Mouse (Mus musculus): Measurements from ENCODE around the gene Slc12a5.

Gene Slc12a5

DNA sequence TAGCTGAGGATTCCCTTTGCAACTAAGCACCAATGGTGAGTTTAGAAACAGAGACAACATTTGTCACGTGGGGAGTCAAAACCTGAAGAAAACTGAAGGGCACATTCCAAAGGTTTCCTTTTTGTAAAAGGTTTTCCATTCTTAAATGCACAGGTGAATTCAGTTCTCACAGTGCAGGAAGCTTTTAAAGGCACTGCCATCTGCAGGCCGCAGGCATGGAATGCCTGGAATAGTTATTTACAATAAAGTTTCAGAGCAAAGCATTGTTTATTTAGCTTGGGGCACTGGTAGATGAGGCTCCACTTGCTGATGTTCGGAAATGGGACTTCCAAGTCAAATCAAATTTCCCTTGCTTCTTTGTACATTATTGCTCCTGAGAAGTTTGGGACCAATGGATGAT lies 71.9 kb downstream of the Slc12a5 start:
- DNase-seq (ENCODE audit: low read depth) = no peak

DNA sequence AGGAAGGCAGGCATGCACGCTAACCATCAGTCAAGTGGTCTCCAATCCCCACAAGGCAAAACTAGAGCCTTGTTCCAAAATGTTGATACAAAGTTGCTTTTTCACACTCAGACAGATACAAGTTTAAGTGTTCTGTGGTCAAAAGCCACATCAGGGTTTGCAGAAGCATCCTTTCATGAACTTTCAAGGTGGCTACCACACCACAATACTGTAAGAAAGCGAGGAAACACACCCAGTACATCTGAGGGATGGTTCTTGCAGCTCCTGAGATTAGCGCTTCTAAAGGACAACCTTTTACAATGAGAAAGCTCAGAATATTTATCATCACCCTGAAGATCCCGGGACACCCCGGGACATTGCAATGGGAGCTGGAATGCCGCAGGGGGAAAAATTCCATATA lies 72.7 kb downstream of the Slc12a5 start:
- DNase-seq (ENCODE audit: low read depth) = no peak

DNA sequence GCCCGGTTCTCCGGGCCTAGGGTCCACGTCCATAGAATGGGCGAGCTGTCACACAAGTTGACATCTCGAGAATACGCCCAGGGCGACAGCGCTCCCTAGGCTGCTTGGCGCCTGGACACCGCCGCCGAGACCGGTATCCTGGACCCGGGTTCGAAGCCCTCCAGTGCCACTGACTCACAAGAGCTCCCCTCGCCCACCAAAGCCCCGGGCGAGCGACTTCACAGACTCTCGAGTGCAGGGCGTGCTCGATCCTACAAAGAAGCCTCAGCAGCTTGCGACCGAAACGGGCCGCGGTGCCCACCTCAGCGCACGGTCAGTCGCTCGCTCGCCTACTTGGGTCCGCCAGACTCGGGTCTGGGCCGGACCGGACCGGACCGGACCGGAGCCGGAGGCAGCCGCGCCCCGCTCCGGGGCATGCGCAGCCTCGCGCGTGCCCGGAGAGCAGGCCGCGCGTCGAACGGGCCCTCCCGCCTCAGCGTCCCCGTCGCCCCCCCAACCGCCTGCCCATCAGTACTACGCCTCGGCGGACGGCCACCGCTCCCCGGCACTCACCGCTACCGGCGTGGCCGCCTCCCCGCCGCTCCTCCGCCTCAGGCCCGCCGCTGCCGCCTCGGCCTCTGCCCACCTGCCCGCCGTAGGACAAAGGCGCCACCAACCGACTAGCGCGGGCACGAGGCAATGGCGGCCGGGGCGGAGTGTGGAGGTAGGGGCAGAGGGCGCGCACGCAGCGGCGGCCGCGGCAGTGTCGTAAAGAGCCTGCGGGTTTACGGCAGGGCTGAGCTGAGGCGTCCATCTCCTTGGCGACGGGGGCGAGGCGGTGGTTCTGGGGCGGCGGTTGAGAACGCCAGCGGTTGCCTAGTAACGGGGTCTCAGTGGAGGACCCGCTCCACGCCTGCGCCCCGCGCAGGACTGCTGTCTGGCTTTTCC lies 73.8 kb downstream of the Slc12a5 start, which contains the start of gene Ncoa5:
TSS of gene Ncoa5 (minus strand) at position 737 of the 927 bp plus-strand sequence.
- DNase-seq (ENCODE audit: low read depth) = peak; percentile 86

DNA sequence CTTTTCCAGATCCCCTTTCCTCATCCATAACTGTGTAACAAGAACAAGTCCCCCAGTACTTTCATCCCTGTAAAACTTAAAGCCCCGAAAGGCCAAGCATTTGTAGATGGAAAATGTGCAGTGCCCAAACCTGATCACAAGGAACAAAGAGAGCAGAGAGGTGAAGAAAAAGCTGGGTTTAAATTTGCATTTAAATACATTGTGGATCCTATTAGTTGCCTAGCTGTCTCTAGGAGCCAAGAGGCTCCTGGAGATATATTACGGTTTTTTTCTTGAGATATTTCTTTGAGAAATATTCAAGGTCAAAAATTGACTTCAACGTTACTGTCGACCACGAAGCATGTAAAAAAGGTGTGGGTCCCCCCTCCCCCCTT lies 74.4 kb downstream of the Slc12a5 start:
- DNase-seq (ENCODE audit: low read depth) = no peak

DNA sequence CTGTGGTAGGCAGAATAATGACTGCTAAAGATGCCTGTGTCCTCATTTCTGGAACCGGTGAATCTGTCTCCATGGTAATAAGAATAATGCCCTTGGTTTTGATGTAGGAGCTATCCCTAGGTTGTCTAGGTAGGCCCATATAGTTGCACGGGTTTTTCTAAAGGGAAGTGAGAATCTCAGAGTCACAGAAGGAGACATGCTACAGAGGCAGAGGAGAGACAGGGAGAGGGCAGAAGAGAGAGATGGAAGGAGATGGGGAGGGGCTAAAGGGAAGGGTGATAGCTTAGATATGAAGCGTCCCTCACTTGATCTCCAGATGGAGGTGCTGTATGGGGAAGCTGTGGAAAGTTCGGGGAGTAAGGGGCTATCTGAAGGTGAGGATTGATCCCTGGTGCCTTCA lies 76.8 kb downstream of the Slc12a5 start:
- DNase-seq (ENCODE audit: low read depth) = no peak

DNA sequence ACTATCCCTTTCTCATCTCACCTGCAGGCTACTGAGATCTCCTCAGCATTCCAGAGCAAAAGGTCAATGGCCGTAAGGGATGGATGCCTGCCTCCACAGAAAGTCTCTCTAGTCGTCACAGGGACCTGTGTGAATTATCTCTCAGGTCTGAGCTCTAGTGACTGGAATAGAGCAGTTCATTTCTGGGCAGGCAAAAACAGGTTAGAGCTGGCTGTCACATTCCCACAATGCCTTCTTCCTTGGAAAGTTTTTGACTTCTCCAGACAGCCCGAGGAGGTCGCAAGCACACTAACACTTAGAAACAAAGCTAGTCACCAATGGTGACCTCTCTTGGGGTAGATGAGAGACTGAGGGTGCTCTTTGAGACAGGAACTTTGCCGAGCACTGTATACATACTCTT lies 81.5 kb downstream of the Slc12a5 start:
- no peak for DNase-seq (ENCODE audit: low read depth)

DNA sequence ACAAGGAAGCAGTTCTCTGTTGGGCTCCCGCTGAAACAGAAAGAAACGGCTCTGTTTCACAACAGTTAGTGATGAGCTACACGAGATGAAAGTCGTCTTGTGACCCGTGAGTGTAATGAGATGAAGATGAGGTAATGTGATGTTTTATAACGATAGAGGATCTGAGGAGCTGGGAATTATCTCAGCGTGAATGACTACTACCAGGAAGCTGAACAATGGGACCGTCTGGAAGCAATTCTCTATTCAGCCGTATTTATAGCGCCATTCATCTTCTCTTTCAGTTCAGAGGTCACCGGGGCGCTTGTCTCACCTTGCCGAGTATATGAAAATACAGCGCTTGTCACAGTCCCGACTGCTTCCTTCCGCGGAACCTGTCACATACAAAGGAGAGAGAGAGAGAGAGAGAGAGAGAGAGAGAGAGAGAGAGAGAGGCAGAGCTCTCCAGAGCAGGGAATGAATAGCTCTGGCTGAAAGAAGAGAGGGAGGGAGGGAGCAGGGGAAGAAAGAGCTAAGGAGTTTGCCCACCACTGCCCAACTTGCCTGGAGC lies 82.6 kb downstream of the Slc12a5 start:
- no peak for DNase-seq (ENCODE audit: low read depth)

DNA sequence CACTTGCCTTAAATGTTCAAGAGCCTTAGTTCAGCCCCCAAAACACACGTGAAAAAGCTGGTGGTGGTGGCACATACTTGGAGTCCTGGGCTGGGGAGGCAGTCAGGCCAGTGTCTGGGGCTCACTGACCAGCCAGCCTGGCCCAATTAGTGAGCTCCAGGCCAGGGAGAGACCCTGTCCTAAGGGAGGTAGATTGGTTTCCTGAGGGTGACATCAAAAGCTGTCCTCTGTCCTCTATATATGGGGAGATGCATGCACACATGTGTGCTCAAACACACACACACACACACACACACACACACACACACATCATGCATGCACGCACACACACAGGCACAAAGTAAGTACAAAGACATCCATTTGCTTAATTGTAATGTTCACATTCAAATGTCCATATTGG lies 83.1 kb downstream of the Slc12a5 start:
- DNase-seq (ENCODE audit: low read depth) = no peak

DNA sequence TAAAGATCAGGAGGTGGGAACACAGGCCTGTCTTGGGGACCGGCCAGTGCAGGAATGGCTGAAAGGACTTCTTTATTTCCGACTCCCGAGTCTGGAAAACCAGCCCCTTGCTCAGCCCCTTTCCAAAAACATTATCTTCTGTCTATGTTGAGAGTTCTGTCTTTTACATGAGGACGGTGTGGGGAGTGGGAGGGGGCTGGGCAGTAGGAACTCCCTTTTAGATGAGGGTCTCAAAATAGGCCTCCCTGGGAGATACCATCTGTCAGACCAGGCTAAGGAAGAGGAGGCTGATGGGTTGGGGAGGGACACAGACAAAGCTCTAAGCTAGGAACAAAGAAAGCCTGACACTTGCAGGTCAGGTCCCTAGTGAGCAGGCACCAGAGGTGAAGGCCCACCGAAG lies 88.4 kb downstream of the Slc12a5 start:
- no peak for DNase-seq (ENCODE audit: low read depth)

Data from c-Kit-positive CD71-negative TER-119-negative erythroid progenitor cells, embryonic 14.5 days (primary cell).